ENCODE assay signal across 21 mouse cellular contexts in genomic region chr1:61355241-61355640, GRCm38 (mm10).
DNase-seq lines count a peak whose midpoint lies in the region; ATAC-seq and TF ChIP-seq lines count a peak whose summit lies in the region.
"Had no signal": no experiment of that assay in that cellular context is flagged by ENCODE, and none has a peak within 500 bp of the region (broad histone marks: within the 10 kb centered on the region; RNA-seq: fewer than 3 reads in every experiment).

No protein-coding gene starts in this region.

- TF ChIP-seq CTCF in kidney, adult 2 months (conservative IDR thresholded peaks at IDR 0.05; ENCODE audit: insufficient read depth, insufficient read length, low read depth, low read length), result no peak
- no peak for TF ChIP-seq CTCF in lung, embryonic 14.5 days (IDR thresholded peaks at IDR 0.05; ENCODE audit: low read depth)

- H3K27ac ChIP-seq in kidney, embryonic 16.5 days (ENCODE audit: low read length), result 0 out of 2 replicates have a peak overlapping the region, but pooled peaks have one; percentile 10
- no peak overlapping the region for H3K27ac ChIP-seq in kidney, adult 2 months (ENCODE audit: insufficient read depth, low read depth, low read length)
- H3K27ac ChIP-seq in lung, embryonic 14.5 days (ENCODE audit: low read depth), result no peak overlapping the region
- H3K27ac ChIP-seq in stomach, embryonic 16.5 days (ENCODE audit: low read length), result peak overlapping the region; percentile 81
- no peak overlapping the region for H3K27ac ChIP-seq in hindbrain, embryonic 16.5 days (ENCODE audit: low read depth, low read length)
- H3K27ac ChIP-seq: embryonic facial prominence, embryonic 10.5 days; forebrain, embryonic 13.5 days; heart, embryonic 15.5 days had no signal

- no peak for ATAC-seq in kidney, embryonic 16.5 days (ENCODE audit: low FRiP score, low TSS enrichment)
- ATAC-seq in lung, embryonic 14.5 days (ENCODE audit: insufficient read depth), result no peak
- peak; percentile 53; the same call in 1 of the 2 replicates for ATAC-seq in stomach, embryonic 16.5 days (ENCODE audit: insufficient read depth, low FRiP score)
- no peak for ATAC-seq in hindbrain, embryonic 16.5 days
- ATAC-seq: activated CD4-positive, CD25-positive, alpha-beta regulatory T cell, adult 4 months; forebrain, embryonic 13.5 days; forebrain, postnatal 0 days; Patski had no signal

- no peak for TF ChIP-seq POLR2A in kidney, adult 2 months (IDR thresholded peaks at IDR 0.05; ENCODE audit: low read depth, low read length)

- no peaks in the 10 kb centered on the region for H3K36me3 ChIP-seq in kidney, embryonic 16.5 days (ENCODE audit: insufficient read depth, low read length)
- H3K36me3 ChIP-seq in kidney, adult 2 months (ENCODE audit: control insufficient read depth, insufficient read depth, low read length), result no peaks in the 10 kb centered on the region
- no peaks in the 10 kb centered on the region for H3K36me3 ChIP-seq in lung, embryonic 14.5 days (ENCODE audit: insufficient read depth)
- H3K36me3 ChIP-seq in stomach, embryonic 16.5 days (ENCODE audit: control insufficient read depth, insufficient read depth, low read length), result no peaks in the 10 kb centered on the region
- no peaks in the 10 kb centered on the region for H3K36me3 ChIP-seq in hindbrain, embryonic 16.5 days (ENCODE audit: control insufficient read depth, insufficient read depth, low read length)
- H3K36me3 ChIP-seq: embryonic facial prominence, embryonic 10.5 days; heart, embryonic 15.5 days had no signal

- H3K27me3 ChIP-seq in kidney, embryonic 16.5 days (ENCODE audit: insufficient read depth, low read length), result no peaks in the 10 kb centered on the region
- no peaks in the 10 kb centered on the region; the same call in 1 of the 2 replicates for H3K27me3 ChIP-seq in kidney, adult 2 months (replicated peaks; ENCODE audit: control insufficient read depth, insufficient read depth, low read length)
- H3K27me3 ChIP-seq in lung, embryonic 14.5 days (ENCODE audit: insufficient read depth, low read length), result no peaks in the 10 kb centered on the region
- no peaks in the 10 kb centered on the region for H3K27me3 ChIP-seq in stomach, embryonic 16.5 days (ENCODE audit: control insufficient read depth, insufficient read depth, low read length)
- H3K27me3 ChIP-seq in hindbrain, embryonic 16.5 days (replicated peaks; ENCODE audit: control insufficient read depth, insufficient read depth, low read length), result no peaks in the 10 kb centered on the region
- H3K27me3 ChIP-seq: CH12.LX; forebrain, embryonic 13.5 days; heart, embryonic 15.5 days had no signal

- WGBS in kidney, embryonic 16.5 days, result 22% methylated on average over 5 of the region's 5 CpGs
- 30% methylated on average over 5 of the region's 5 CpGs for WGBS in kidney, adult 2 months
- WGBS in lung, embryonic 14.5 days, result 33% methylated on average over 5 of the region's 5 CpGs
- WGBS in stomach, embryonic 16.5 days, result 35% methylated on average over 5 of the region's 5 CpGs
- WGBS in hindbrain, embryonic 16.5 days, result 75% methylated on average over 5 of the region's 5 CpGs

- H3K9me3 ChIP-seq in kidney, embryonic 16.5 days (ENCODE audit: low read length), result no peaks in the 10 kb centered on the region
- H3K9me3 ChIP-seq in lung, embryonic 14.5 days (ENCODE audit: low read depth, low read length), result no peaks in the 10 kb centered on the region
- no peaks in the 10 kb centered on the region for H3K9me3 ChIP-seq in stomach, embryonic 16.5 days (replicated peaks; ENCODE audit: control insufficient read depth, low read length)
- H3K9me3 ChIP-seq in hindbrain, embryonic 16.5 days (ENCODE audit: control insufficient read depth, low read length), result no peaks in the 10 kb centered on the region
- H3K9me3 ChIP-seq: embryonic facial prominence, embryonic 10.5 days; forebrain, embryonic 13.5 days; heart, embryonic 15.5 days had no signal

- peaks cover 4% of the 10 kb centered on the region; the same call in 1 of the 2 replicates for H3K4me1 ChIP-seq in kidney, embryonic 16.5 days (ENCODE audit: insufficient read depth, low read length)
- H3K4me1 ChIP-seq in kidney, adult 2 months (ENCODE audit: control insufficient read depth, insufficient read depth, low read length), result no peaks in the 10 kb centered on the region
- H3K4me1 ChIP-seq in lung, embryonic 14.5 days (ENCODE audit: insufficient read depth), result no peaks in the 10 kb centered on the region
- H3K4me1 ChIP-seq in stomach, embryonic 16.5 days (ENCODE audit: control insufficient read depth, insufficient read depth, low read length), result peaks cover 5% of the 10 kb centered on the region
- peaks cover 7% of the 10 kb centered on the region; the same call in 1 of the 2 replicates for H3K4me1 ChIP-seq in hindbrain, embryonic 16.5 days (ENCODE audit: control insufficient read depth, insufficient read depth, low read depth, low read length)
- H3K4me1 ChIP-seq: heart, embryonic 15.5 days had no signal

- H3K4me3 ChIP-seq in kidney, embryonic 16.5 days (ENCODE audit: low read length), result no peak overlapping the region
- no peak overlapping the region for H3K4me3 ChIP-seq in kidney, adult 2 months (ENCODE audit: insufficient read depth, low read depth, low read length)
- no peak overlapping the region for H3K4me3 ChIP-seq in lung, embryonic 14.5 days (ENCODE audit: low read depth, low read length)
- no peak overlapping the region for H3K4me3 ChIP-seq in stomach, embryonic 16.5 days (replicated peaks; ENCODE audit: low read length)
- H3K4me3 ChIP-seq in hindbrain, embryonic 16.5 days (ENCODE audit: low read length), result no peak overlapping the region
- H3K4me3 ChIP-seq: embryonic facial prominence, embryonic 10.5 days; forebrain, embryonic 13.5 days; heart, adult 2 months; heart, embryonic 15.5 days had no signal

- no peak overlapping the region for H3K4me2 ChIP-seq in kidney, embryonic 16.5 days (replicated peaks; ENCODE audit: low read depth, low read length)
- no peak overlapping the region for H3K4me2 ChIP-seq in lung, embryonic 14.5 days
- no peak overlapping the region for H3K4me2 ChIP-seq in stomach, embryonic 16.5 days (ENCODE audit: low read depth, low read length)
- no peak overlapping the region for H3K4me2 ChIP-seq in hindbrain, embryonic 16.5 days (ENCODE audit: low read length)
- H3K4me2 ChIP-seq: forebrain, embryonic 13.5 days; heart, embryonic 11.5 days; heart, embryonic 15.5 days had no signal

- H3K9ac ChIP-seq in kidney, embryonic 16.5 days (replicated peaks; ENCODE audit: low read length), result no peak overlapping the region
- H3K9ac ChIP-seq in lung, embryonic 14.5 days, result no peak overlapping the region
- H3K9ac ChIP-seq in stomach, embryonic 16.5 days (ENCODE audit: low read length), result no peak overlapping the region
- no peak overlapping the region for H3K9ac ChIP-seq in hindbrain, embryonic 16.5 days (ENCODE audit: low read depth, low read length)
- H3K9ac ChIP-seq: forebrain, embryonic 13.5 days; forebrain, postnatal 0 days; heart, embryonic 15.5 days had no signal

- DNase-seq in kidney, adult 2 months, result no peak
- DNase-seq in lung, embryonic 14.5 days, result peak; percentile 20
- no peak for DNase-seq in lung, adult 18-20 months
- DNase-seq in retina, postnatal 1 day, result no peak
- DNase-seq: adrenal gland, postnatal 25 days; cerebellum, adult 18-20 months; cerebellum, adult 9-11 months; forebrain, postnatal 0 days; gastrocnemius, postnatal 14 days; heart, adult 2 months; heart, postnatal 14 days had no signal

Comparison
In these comparisons a context has a peak if more than half of its experiments do, and no peak if none do; other contexts are left out.
1. H3K27ac ChIP-seq: peak in kidney, embryonic 16.5 days (single experiment) and stomach, embryonic 16.5 days (single experiment); none in kidney, adult 2 months (single experiment), lung, embryonic 14.5 days (single experiment) and hindbrain, embryonic 16.5 days (single experiment).